Mouse (Mus musculus): ENCODE results near the gene Socs2.

DNA sequence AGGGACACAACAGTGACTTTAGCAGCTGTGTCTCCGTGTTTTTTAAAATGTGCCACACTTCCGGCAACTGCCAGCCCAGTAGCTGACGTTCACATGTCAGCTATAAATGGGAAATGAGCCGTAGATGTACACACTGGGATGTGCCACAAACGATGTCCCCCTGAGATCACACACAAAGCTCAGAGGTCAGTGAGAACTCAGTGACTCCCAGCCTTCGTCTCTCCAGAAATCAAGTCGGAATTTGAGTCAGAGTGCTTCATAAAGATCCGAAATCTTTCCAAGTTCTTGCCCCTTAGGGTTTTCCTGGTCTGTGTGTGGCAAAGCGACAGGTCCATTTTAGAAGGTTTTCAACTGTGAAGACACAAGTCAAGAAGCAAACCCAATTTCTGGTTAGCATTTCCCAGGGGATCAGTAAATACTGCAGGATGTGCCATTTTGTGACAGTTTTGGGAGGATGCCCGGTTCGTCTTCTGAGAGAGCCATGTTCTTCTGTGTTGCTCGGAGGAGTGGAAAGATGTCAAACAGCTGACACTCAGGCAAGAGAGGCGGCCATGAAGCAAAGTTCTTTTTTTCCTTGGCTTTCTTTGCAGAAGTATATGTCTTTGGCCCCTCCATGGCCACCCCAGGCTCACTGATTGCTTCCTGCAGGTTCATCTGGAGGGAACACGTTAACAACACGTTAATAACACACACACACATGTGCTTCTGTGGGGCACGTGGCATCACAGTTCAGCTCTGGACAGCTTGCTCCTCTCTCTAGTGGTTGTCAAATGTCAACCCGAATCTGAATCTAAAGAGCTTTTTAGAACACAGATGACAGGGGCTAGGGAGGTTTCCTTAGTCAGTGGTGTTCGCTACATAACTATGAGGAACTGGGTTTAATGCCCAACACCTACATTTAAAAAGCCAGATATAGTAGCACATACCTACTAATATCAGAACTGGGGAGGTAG is 28.4 kb upstream of the Socs2 start:
- TF ChIP-seq CTCF (IDR thresholded peaks at IDR 0.05; ENCODE audit: insufficient read depth, low read length) (no peak), POLR2A (IDR thresholded peaks at IDR 0.05; ENCODE audit: borderline replicate concordance, extremely low read depth, low read depth, low read length) (no peak)

Measured in lung, adult 2 months (tissue).